Mouse (Mus musculus) small intestine, adult 2 months (tissue): ENCODE data around the gene Gadd45a.

Source experiments
- CTCF ChIP-seq: fragments of 200-500 bp; IDR thresholded peaks from 2 replicates; pipeline ENCODE4 v1.5.1; 2012; ENCODE audit warnings: low read depth, mild to moderate bottlenecking, control low read depth, inconsistent platforms, low read length, moderate library complexity, mixed read lengths; ENCODE audit not compliant: insufficient replicate concordance, insufficient read length; ENCODE audit errors: extremely low read depth
- POLR2A ChIP-seq: fragments of 200-500 bp; IDR thresholded peaks from 2 replicates; pipeline ENCODE4 v1.6.1; 2012; ENCODE audit warnings: low read depth, mild to moderate bottlenecking, control low read depth, inconsistent platforms, low read length, moderate library complexity

- no peak for TF ChIP-seq CTCF
- no peak for TF ChIP-seq POLR2A
Observed at GRCm38 (mm10) chr6:66998645-66999044, 38.6 kb downstream of the Gadd45a start.
